Mouse (Mus musculus): ENCODE results near the gene Phc3. TPM values are rescaled to one million over a fixed set of nuclear protein-coding genes. Genes with fewer than 3 reads are reported as not detected.
A peak's percentile ranks its signal among the peaks of the same experiment; 100 is the strongest.

Gene Phc3
- polyA plus RNA-seq, 1 experiment from 2014 or later, result 7.8 TPM

- 14% methylated on average over 6 of the region's 6 CpGs for WGBS
- Histone ChIP-seq H3K36me3 (ENCODE audit: insufficient read depth) (no peaks in the 10 kb centered on the region), H3K9ac (0 out of 2 replicates have a peak overlapping the region, but pooled peaks have one; percentile 36), H3K9me3 (ENCODE audit: low read depth, low read length) (no peaks in the 10 kb centered on the region), H3K27ac (ENCODE audit: low read depth) (no peak overlapping the region), H3K4me3 (ENCODE audit: low read depth, low read length) (peak overlapping the region; percentile 82), H3K4me2 (peak overlapping the region; percentile 70), H3K4me1 (ENCODE audit: insufficient read depth) (peaks cover 10% of the 10 kb centered on the region), H3K27me3 (ENCODE audit: insufficient read depth, low read length) (no peaks in the 10 kb centered on the region)
- no peak for DNase-seq
- no peak for ATAC-seq (ENCODE audit: insufficient read depth)
- TF ChIP-seq CTCF (IDR thresholded peaks at IDR 0.05; ENCODE audit: low read depth), result no peak
Measured at GRCm38 (mm10) chr3:30994859-30995258, 25.6 kb upstream of the Phc3 start.

DNA sequence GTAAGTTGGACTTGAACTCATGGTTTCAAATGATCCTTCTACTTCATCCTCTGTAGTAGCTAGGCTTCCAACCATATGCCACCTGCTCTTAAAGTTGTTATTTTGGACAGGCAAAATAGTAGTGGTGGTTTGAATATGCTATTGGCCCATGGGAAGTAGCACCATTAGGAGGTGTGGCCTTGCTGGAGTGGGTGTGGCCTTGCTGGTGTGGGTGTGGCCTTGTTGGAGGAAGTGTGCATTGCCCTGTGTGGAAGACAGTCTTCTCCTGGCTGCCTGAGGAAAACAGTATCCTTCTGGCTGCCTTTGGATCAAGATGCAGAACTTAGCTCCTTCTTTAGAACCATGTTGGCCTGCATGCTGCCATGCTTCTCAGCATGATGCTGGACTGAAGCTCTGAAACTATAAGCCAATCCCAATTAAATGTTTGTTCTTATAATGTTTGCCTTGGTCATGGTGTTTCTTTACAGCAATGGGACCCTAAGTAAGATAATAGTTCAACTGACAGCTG, 23.9 kb upstream of the Phc3 start:
- DNase-seq (no peak), ATAC-seq (ENCODE audit: insufficient read depth) (no peak)
- H3K4me1 ChIP-seq (ENCODE audit: insufficient read depth), result 0 out of 2 replicates have a peak, but pooled peaks cover 5% of the 10 kb centered on the region
- no peak overlapping the region for H3K4me3 ChIP-seq (ENCODE audit: low read depth, low read length)
- no peaks in the 10 kb centered on the region for H3K36me3 ChIP-seq (ENCODE audit: insufficient read depth)
- H3K4me2 ChIP-seq, result no peak overlapping the region
- TF ChIP-seq CTCF (IDR thresholded peaks at IDR 0.05; ENCODE audit: low read depth), result no peak
- H3K9ac ChIP-seq, result no peak overlapping the region
- H3K9me3 ChIP-seq (ENCODE audit: low read depth, low read length), result no peaks in the 10 kb centered on the region
- no peak overlapping the region for H3K27ac ChIP-seq (ENCODE audit: low read depth)
- no peaks in the 10 kb centered on the region for H3K27me3 ChIP-seq (ENCODE audit: insufficient read depth, low read length)

DNA sequence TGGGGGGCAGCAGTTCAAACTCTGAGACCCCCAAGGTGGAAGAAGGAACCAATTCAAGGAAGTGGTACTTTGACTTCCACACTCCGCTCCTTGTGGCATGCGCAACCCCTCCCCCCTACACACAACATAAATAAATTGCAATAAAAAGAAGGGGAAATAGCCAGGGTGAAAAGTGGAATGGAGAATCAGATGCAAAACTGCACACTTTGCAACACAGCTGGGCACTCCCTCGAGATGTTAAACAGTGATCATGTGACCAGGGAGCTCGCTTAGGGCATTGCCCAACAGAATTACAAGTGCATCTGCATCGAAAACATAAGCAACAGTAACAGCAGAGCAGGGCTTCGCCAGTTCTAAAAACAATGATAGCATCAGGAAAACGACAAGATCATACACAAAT, 22.9 kb upstream of the Phc3 start:
- H3K4me1 ChIP-seq (ENCODE audit: insufficient read depth), result 0 out of 2 replicates have a peak, but pooled peaks cover 4% of the 10 kb centered on the region
- no peaks in the 10 kb centered on the region for H3K27me3 ChIP-seq (ENCODE audit: insufficient read depth, low read length)
- ATAC-seq (ENCODE audit: insufficient read depth), result no peak
- no peak for TF ChIP-seq CTCF (IDR thresholded peaks at IDR 0.05; ENCODE audit: low read depth)
- no peaks in the 10 kb centered on the region for H3K9me3 ChIP-seq (ENCODE audit: low read depth, low read length)
- WGBS, result 73% methylated on average over 7 of the region's 7 CpGs
- no peaks in the 10 kb centered on the region for H3K36me3 ChIP-seq (ENCODE audit: insufficient read depth)
- no peak for DNase-seq
- H3K4me3 ChIP-seq (ENCODE audit: low read depth, low read length), result no peak overlapping the region
- H3K9ac ChIP-seq, result no peak overlapping the region
- H3K27ac ChIP-seq (ENCODE audit: low read depth), result no peak overlapping the region
- H3K4me2 ChIP-seq, result no peak overlapping the region

DNA sequence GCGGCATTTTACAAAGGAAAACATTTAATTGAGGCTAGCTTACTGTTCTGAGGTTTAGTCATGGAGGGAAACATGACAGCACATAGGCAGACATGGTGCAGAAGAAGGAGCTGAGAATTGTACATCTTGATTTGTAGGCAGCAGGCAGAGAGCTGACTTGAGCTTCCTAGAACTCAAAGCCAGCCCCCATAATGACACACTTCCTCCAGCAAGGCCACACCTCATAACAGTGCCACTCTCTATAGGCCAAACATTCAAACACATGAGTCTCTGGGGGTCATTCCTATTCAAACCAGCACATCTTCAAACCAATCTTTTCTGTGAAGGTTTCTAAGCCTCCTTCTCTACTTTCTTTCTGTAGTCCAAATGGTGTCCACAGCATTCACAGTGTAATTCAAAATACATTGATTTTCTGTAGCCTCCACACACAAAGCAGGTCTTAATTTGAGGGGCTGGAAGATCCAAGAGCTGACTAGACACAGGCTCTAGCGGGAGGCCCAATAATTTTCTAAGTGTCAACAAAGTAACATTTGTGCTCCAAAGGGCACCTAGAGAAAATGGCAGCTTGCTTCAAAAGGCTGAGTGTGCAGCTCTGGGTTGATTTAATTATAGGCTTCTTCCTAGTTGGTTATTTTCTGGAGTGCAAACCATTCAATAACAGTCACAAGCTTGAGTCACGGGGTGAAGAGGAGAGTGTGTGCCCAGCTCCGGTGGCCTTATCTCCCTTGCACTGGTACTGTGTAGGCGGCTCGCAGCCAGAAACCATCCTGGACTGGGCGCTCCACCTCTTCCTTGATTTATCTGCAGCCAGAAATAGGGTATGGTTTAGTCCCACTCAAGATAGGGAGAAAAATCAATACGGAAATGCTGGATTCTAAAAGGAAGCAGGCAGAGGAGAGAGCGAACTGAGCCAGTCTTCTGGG, 18.4 kb upstream of the Phc3 start:
- Histone ChIP-seq H3K27ac (ENCODE audit: low read depth) (no peak overlapping the region), H3K9ac (no peak overlapping the region), H3K4me1 (ENCODE audit: insufficient read depth) (no peaks in the 10 kb centered on the region), H3K36me3 (ENCODE audit: insufficient read depth) (no peaks in the 10 kb centered on the region), H3K27me3 (ENCODE audit: insufficient read depth, low read length) (no peaks in the 10 kb centered on the region), H3K9me3 (ENCODE audit: low read depth, low read length) (no peaks in the 10 kb centered on the region), H3K4me2 (no peak overlapping the region), H3K4me3 (ENCODE audit: low read depth, low read length) (no peak overlapping the region)
- WGBS, result 82% methylated on average over 9 of the region's 9 CpGs
- no peak for TF ChIP-seq CTCF (IDR thresholded peaks at IDR 0.05; ENCODE audit: low read depth)
- DNase-seq (no peak), ATAC-seq (ENCODE audit: insufficient read depth) (no peak)

DNA sequence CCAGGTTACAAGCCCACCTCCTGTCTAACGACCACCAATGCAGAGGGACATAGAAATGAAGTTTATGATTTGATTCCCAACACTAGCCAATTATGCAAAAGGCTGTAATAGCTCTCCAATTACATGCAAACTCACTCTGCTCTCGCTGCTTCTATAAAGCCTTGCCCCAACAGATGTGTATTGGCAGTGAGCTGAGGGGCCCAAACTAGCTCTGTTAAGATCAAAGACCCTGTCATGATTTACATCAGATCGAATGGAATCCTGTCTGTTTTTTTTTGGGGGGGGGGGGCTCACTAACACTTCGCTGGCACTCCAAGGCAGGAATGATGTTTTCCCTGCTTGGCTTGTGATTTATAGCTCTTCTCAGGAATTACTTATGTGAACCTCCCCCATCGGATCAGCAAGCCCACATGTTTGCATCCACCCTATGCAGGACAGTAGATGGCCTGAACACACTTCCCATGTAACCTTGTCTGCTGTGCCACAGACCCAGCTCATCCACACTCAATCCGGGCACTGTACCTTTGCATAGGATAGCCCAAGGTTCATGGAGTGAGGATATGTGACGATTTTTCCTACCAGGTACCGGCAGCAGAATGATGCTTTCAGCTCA, 13.8 kb upstream of the Phc3 start:
- WGBS, result 46% methylated on average over 8 of the region's 8 CpGs
- Histone ChIP-seq H3K27ac (ENCODE audit: low read depth) (no peak overlapping the region), H3K4me1 (ENCODE audit: insufficient read depth) (no peaks in the 10 kb centered on the region), H3K36me3 (ENCODE audit: insufficient read depth) (no peaks in the 10 kb centered on the region), H3K9ac (no peak overlapping the region), H3K4me3 (ENCODE audit: low read depth, low read length) (no peak overlapping the region), H3K27me3 (ENCODE audit: insufficient read depth, low read length) (no peaks in the 10 kb centered on the region), H3K4me2 (no peak overlapping the region), H3K9me3 (ENCODE audit: low read depth, low read length) (no peaks in the 10 kb centered on the region)
- TF ChIP-seq CTCF (IDR thresholded peaks at IDR 0.05; ENCODE audit: low read depth), result no peak
- no peak for ATAC-seq (ENCODE audit: insufficient read depth)
- DNase-seq, result no peak

GRCm38 (mm10) chr3:30981616-30982380, 12.6 kb upstream of the Phc3 start:
- Histone ChIP-seq H3K4me3 (ENCODE audit: low read depth, low read length) (no peak overlapping the region), H3K4me2 (no peak overlapping the region), H3K27ac (ENCODE audit: low read depth) (no peak overlapping the region), H3K27me3 (ENCODE audit: insufficient read depth, low read length) (no peaks in the 10 kb centered on the region), H3K36me3 (ENCODE audit: insufficient read depth) (no peaks in the 10 kb centered on the region), H3K9ac (no peak overlapping the region), H3K9me3 (ENCODE audit: low read depth, low read length) (no peaks in the 10 kb centered on the region), H3K4me1 (ENCODE audit: insufficient read depth) (no peaks in the 10 kb centered on the region)
- DNase-seq (no peak), ATAC-seq (ENCODE audit: insufficient read depth) (peak; percentile 28; the same call in 1 of the 2 replicates)
- 53% methylated on average over 5 of the region's 5 CpGs for WGBS
- no peak for TF ChIP-seq CTCF (IDR thresholded peaks at IDR 0.05; ENCODE audit: low read depth)
